In genomic region chr10:7866762-7867665, GRCm38 (mm10) we compare ENCODE assay signal across 9 mouse cellular contexts. TPM values are rescaled to one million over a fixed set of nuclear protein-coding genes. Genes with fewer than 3 reads are reported as not detected.
DNase-seq lines count a peak whose midpoint lies in the region; ATAC-seq lines count a peak whose summit lies in the region.
"Had no signal": no experiment of that assay in that cellular context is flagged by ENCODE, and none has a peak within 500 bp of the region (broad histone marks: within the 10 kb centered on the region; RNA-seq: fewer than 3 reads in every experiment).

No protein-coding gene starts in this region.

- peak overlapping the region; percentile 47 for H3K4me3 ChIP-seq in lung, embryonic 16.5 days (ENCODE audit: low read length)
- H3K4me3 ChIP-seq in forebrain, embryonic 16.5 days (replicated peaks; ENCODE audit: low read length), result peak overlapping the region; percentile 41
- H3K4me3 ChIP-seq in intestine, embryonic 14.5 days (ENCODE audit: low read depth, low read length), result peak overlapping the region; percentile 35

- peak overlapping the region; percentile 77 for H3K4me2 ChIP-seq in lung, embryonic 16.5 days (ENCODE audit: low read depth, low read length)
- H3K4me2 ChIP-seq in forebrain, embryonic 16.5 days (ENCODE audit: low read length), result peak overlapping the region; percentile 72
- peak overlapping the region; percentile 70 for H3K4me2 ChIP-seq in intestine, embryonic 14.5 days (ENCODE audit: low read length)

- peaks cover 4% of the 10 kb centered on the region; the same call in 1 of the 2 replicates for H3K4me1 ChIP-seq in lung, embryonic 16.5 days (replicated peaks; ENCODE audit: control insufficient read depth, insufficient read depth, low read length)
- peaks cover 10% of the 10 kb centered on the region for H3K4me1 ChIP-seq in forebrain, embryonic 16.5 days (replicated peaks; ENCODE audit: control insufficient read depth, insufficient read depth, low read length)
- peaks cover 5% of the 10 kb centered on the region; the same call in 1 of the 2 replicates for H3K4me1 ChIP-seq in intestine, embryonic 14.5 days (replicated peaks; ENCODE audit: control insufficient read depth, insufficient read depth, low read length)

- 19% methylated on average over 50 of the region's 50 CpGs for WGBS in lung, embryonic 16.5 days
- 17% methylated on average over 50 of the region's 50 CpGs for WGBS in forebrain, embryonic 16.5 days
- 19% methylated on average over 50 of the region's 50 CpGs for WGBS in intestine, embryonic 14.5 days

- no peaks in the 10 kb centered on the region for H3K9me3 ChIP-seq in lung, embryonic 16.5 days (ENCODE audit: control insufficient read depth, low read length)
- H3K9me3 ChIP-seq in forebrain, embryonic 16.5 days (ENCODE audit: control insufficient read depth, low read length), result no peaks in the 10 kb centered on the region
- H3K9me3 ChIP-seq in intestine, embryonic 14.5 days (ENCODE audit: control insufficient read depth, low read length), result no peaks in the 10 kb centered on the region

- no peak for ATAC-seq in lung, embryonic 16.5 days (ENCODE audit: low read depth)
- no peak for ATAC-seq in forebrain, embryonic 16.5 days
- ATAC-seq in intestine, embryonic 14.5 days (replicated peaks; ENCODE audit: low FRiP score, low TSS enrichment, low read depth), result no peak
- no peak for ATAC-seq in erythroid progenitor cell, adult 5-6 weeks (replicated peaks; ENCODE audit: low FRiP score, poor library complexity, severe bottlenecking)
- ATAC-seq: Patski had no signal

- H3K36me3 ChIP-seq in lung, embryonic 16.5 days (ENCODE audit: control insufficient read depth, insufficient read depth, low read length), result no peaks in the 10 kb centered on the region
- no peaks in the 10 kb centered on the region for H3K36me3 ChIP-seq in forebrain, embryonic 16.5 days (ENCODE audit: control insufficient read depth, insufficient read depth)
- no peaks in the 10 kb centered on the region for H3K36me3 ChIP-seq in intestine, embryonic 14.5 days (ENCODE audit: control insufficient read depth, insufficient read depth, low read length)

- peak overlapping the region; percentile 61 for H3K9ac ChIP-seq in lung, embryonic 16.5 days (ENCODE audit: low read length)
- H3K9ac ChIP-seq in forebrain, embryonic 16.5 days (replicated peaks; ENCODE audit: low read depth, low read length), result peak overlapping the region; percentile 56
- peak overlapping the region; percentile 27; the same call in 1 of the 2 replicates for H3K9ac ChIP-seq in intestine, embryonic 14.5 days (ENCODE audit: low read length)

- DNase-seq in lung, adult 18-20 months, result no peak
- peak; percentile 22 to 52 for DNase-seq in cerebellum, adult 18-20 months
- DNase-seq in intestine, embryonic 14.5 days (ENCODE audit: low spot score), result peak; percentile 65
- peak; percentile 52 for DNase-seq in lung, postnatal 10 days
- peak; percentile 26 to 29 for DNase-seq in thymus, postnatal 36 days

- H3K27ac ChIP-seq in lung, embryonic 16.5 days (ENCODE audit: low read length), result no peak overlapping the region
- H3K27ac ChIP-seq in forebrain, embryonic 16.5 days (ENCODE audit: low read length), result no peak overlapping the region
- H3K27ac ChIP-seq in intestine, embryonic 14.5 days (ENCODE audit: low read depth), result no peak overlapping the region

- H3K27me3 ChIP-seq in lung, embryonic 16.5 days (ENCODE audit: control insufficient read depth, insufficient read depth, low read depth, low read length), result peaks cover 19% of the 10 kb centered on the region
- H3K27me3 ChIP-seq in forebrain, embryonic 16.5 days (replicated peaks; ENCODE audit: control insufficient read depth, insufficient read depth, low read length), result 0 out of 2 replicates have a peak, but pooled peaks cover 4% of the 10 kb centered on the region
- H3K27me3 ChIP-seq in intestine, embryonic 14.5 days (replicated peaks; ENCODE audit: control insufficient read depth, insufficient read depth, low read length), result peaks cover 24% of the 10 kb centered on the region

RNA-seq across cellular contexts. Expression of gene Zc3h12d, which starts 34.7 kb away (rescaled TPM):
- 0.06 and 0.13 TPM in 2 replicates for polyA plus RNA-seq in lung, embryonic 16.5 days (2015; fragmentation: Nextera tagmentation; extraction: Ambion mirVana)
- 0.06 and 0.08 TPM in 2 replicates for polyA plus RNA-seq in forebrain, embryonic 16.5 days (2015; fragmentation: Nextera tagmentation; extraction: Ambion mirVana)
- 0.13 and 0.23 TPM in 2 replicates for polyA plus RNA-seq in intestine, embryonic 14.5 days (2014; fragmentation: Nextera tagmentation; extraction: Ambion mirVana)
- 0.36 and 0.84 TPM in 2 replicates for total RNA-seq in erythroid progenitor cell, adult 5-6 weeks (2015; ENCODE audit: low replicate concordance)
- total RNA-seq in erythroid progenitor cell, adult 5-6 weeks (2017; ENCODE audit: low replicate concordance), result 0.38 and 0.90 TPM in 2 replicates
- polyA plus RNA-seq: Patski had no signal

Comparison
In these comparisons a context has a peak if more than half of its experiments do, and no peak if none do; other contexts are left out.
1. DNase-seq: peak in cerebellum, adult 18-20 months (2 of 2), intestine, embryonic 14.5 days (single experiment), lung, postnatal 10 days (single experiment) and thymus, postnatal 36 days (2 of 2); none in lung, adult 18-20 months (0 of 2).
2. Peak in every context shown above with its lines, with median percentiles within 50 percentile points of each other: H3K4me2 ChIP-seq, H3K4me3 ChIP-seq and H3K9ac ChIP-seq.